Comparison of ENCODE assay signal across 1 mouse cellular context in the genomic region with DNA sequence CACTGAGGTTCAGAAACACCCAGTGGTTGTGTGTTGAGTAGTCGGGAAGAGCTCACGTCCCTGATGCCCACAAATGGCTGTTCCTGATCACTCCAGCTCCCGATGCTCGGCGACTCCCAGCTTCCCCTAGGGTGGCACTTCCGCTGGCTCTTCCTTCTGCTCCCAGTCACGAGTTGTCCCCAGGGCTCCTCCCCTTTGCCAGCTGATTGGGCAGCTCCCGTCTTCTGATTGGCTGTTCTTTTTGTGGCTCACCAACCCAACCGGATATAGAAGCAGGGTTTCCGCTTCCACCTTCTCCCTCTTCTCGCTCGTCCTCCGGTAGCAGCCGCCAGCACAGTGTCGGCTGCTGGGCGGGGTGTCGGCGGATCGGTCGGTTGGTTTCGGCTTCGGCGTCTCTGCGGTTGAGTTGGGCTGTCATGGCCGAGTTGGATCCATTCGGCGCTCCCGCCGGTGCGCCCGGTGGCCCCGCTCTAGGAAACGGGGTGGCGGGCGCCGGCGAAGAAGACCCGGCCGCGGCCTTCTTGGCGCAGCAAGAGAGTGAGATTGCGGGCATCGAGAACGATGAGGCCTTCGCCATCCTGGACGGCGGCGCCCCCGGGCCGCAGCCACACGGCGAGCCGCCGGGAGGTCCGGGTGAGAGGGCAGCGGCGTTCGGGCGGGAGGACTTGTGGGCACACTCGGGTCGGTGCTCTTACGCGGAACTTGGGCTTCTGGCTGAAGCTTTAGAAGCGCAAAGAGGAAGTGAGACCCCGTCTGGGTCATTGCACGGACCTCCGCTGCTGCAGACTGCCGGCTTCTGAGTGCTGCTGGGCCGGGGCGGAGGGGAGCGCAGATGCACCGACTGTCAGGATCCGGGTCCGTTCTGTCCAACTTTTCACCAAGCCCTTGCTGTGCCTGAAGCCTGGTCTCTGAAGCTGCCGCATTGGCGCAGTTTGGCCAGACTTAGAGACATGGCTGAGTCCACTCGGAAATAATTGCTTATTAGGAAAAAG.
A peak's percentile ranks its signal among the peaks of the same experiment; 100 is the strongest.
TF ChIP-seq lines count a peak whose summit lies in the region.

No protein-coding gene starts in this region.

TF ChIP-seq in MEL, 35 proteins besides CTCF, POLR2A, EP300 and RAD21 (continued from another document):
- TF ChIP-seq MYC (IDR thresholded peaks at IDR 0.05; ENCODE audit: low read depth, low read length) (peak; percentile 83), BHLHE40 (IDR thresholded peaks at IDR 0.05; ENCODE audit: borderline replicate concordance, low read depth, low read length) (peak; percentile 74; the same call in 1 of the 2 replicates), TAL1 (IDR thresholded peaks at IDR 0.05; ENCODE audit: low read length) (no peak), ZMIZ1 (IDR thresholded peaks at IDR 0.05; ENCODE audit: low read depth, low read length) (peak; percentile 94), ZKSCAN1 (IDR thresholded peaks at IDR 0.05; ENCODE audit: low read depth, low read length) (no peak), JUND (IDR thresholded peaks at IDR 0.05; ENCODE audit: low read depth, low read length) (no peak), UBTF (IDR thresholded peaks at IDR 0.05; ENCODE audit: borderline replicate concordance, insufficient read depth, low read depth, low read length) (peak; percentile 92; the same call in 1 of the 2 replicates), NELFE (IDR thresholded peaks at IDR 0.05; ENCODE audit: low read depth, low read length) (peak; percentile 97), TCF12 (IDR thresholded peaks at IDR 0.05; ENCODE audit: low read depth, low read length) (no peak; the same call in none of the 2 replicates), USF1 (IDR thresholded peaks at IDR 0.05; ENCODE audit: low read depth, low read length) (peak; percentile 90), SIN3A (IDR thresholded peaks at IDR 0.05; ENCODE audit: low read length) (peak; percentile 93), E2F4 (IDR thresholded peaks at IDR 0.05; ENCODE audit: borderline replicate concordance, low read depth, low read length) (no peak), GATA1 (IDR thresholded peaks at IDR 0.05; ENCODE audit: low read depth, low read length) (no peak), MYB (IDR thresholded peaks at IDR 0.05; ENCODE audit: low read depth, low read length) (no peak), USF2 (IDR thresholded peaks at IDR 0.05; ENCODE audit: borderline replicate concordance in 1 of 2, insufficient read depth in 1 of 2, low read depth in 1 of 2, low read length in 2 of 2) (0 out of 4 replicates have a peak, but pooled peaks of 1 of the 2 experiments have one; percentile 27), MAX (IDR thresholded peaks at IDR 0.05; ENCODE audit: low read length) (peak; percentile 70; the same call in 1 of the 2 replicates), MAZ (IDR thresholded peaks at IDR 0.05; ENCODE audit: low read depth, low read length) (0 out of 2 replicates have a peak, but pooled peaks have one; percentile 20), NRF1 (IDR thresholded peaks at IDR 0.05; ENCODE audit: insufficient read depth, low read depth, low read length, poor library complexity, severe bottlenecking) (no peak), HCFC1 (IDR thresholded peaks at IDR 0.05; ENCODE audit: low read depth, low read length) (peak; percentile 86), TBP (IDR thresholded peaks at IDR 0.05; ENCODE audit: low read depth, low read length) (peak; percentile 93), RCOR1 (IDR thresholded peaks at IDR 0.05; ENCODE audit: low read depth, low read length) (no peak), MAFK (IDR thresholded peaks at IDR 0.05; ENCODE audit: borderline replicate concordance, low read depth, low read length) (no peak), ELF1 (IDR thresholded peaks at IDR 0.05; ENCODE audit: low read depth, low read length) (peak; percentile 77), MEF2A (IDR thresholded peaks at IDR 0.05; ENCODE audit: extremely low read depth, insufficient replicate concordance, low read depth, low read length, poor library complexity, severe bottlenecking) (no peak), CHD1 (IDR thresholded peaks at IDR 0.05; ENCODE audit: low read depth, low read length) (peak; percentile 70), CHD2 (IDR thresholded peaks at IDR 0.05; ENCODE audit: low read length) (no peak), POLR2AphosphoS2 (IDR thresholded peaks at IDR 0.05; ENCODE audit: low read length) (peak; percentile 95), POLR2AphosphoS5 (IDR thresholded peaks at IDR 0.05; ENCODE audit: borderline replicate concordance, low read depth, low read length) (no peak), SMC3 (IDR thresholded peaks at IDR 0.05; ENCODE audit: low read depth, low read length) (no peak), ZNF384 (IDR thresholded peaks at IDR 0.05; ENCODE audit: low read depth, low read length) (no peak)
TF ChIP-seq in MEL: peak in this region for 18.
